21 mouse cellular contexts compared by ENCODE assay signal in genomic region chr13:101305063-101305462, GRCm38 (mm10).
DNase-seq lines count a peak whose midpoint lies in the region; ATAC-seq and TF ChIP-seq lines count a peak whose summit lies in the region.
"Had no signal": no experiment of that assay in that cellular context is flagged by ENCODE, and none has a peak within 500 bp of the region (broad histone marks: within the 10 kb centered on the region; RNA-seq: fewer than 3 reads in every experiment).

No protein-coding gene starts in this region.

- H3K36me3 ChIP-seq in heart, embryonic 11.5 days (ENCODE audit: control insufficient read depth, insufficient read depth, low read length): no peaks in the 10 kb centered on the region
- H3K36me3 ChIP-seq in testis, adult 2 months (ENCODE audit: control insufficient read depth, insufficient read depth, low read length): no peaks in the 10 kb centered on the region
- H3K36me3 ChIP-seq: embryonic facial prominence, embryonic 15.5 days; forebrain, embryonic 10.5 days; heart, embryonic 10.5 days; heart, embryonic 15.5 days had no signal

- no peak overlapping the region for H3K27ac ChIP-seq in heart, embryonic 11.5 days (ENCODE audit: low read depth, low read length)
- H3K27ac ChIP-seq in testis, adult 2 months (ENCODE audit: control insufficient read depth, insufficient read depth, low read depth, low read length): no peak overlapping the region
- H3K27ac ChIP-seq: embryonic facial prominence, embryonic 15.5 days; forebrain, embryonic 10.5 days; heart, embryonic 10.5 days; heart, embryonic 15.5 days had no signal

- no peak for TF ChIP-seq POLR2A in testis, adult 2 months (IDR thresholded peaks at IDR 0.05; ENCODE audit: control insufficient read depth, low read depth, low read length)

- H3K4me3 ChIP-seq in heart, embryonic 11.5 days (ENCODE audit: low read depth, low read length): no peak overlapping the region
- H3K4me3 ChIP-seq in testis, adult 2 months (ENCODE audit: control insufficient read depth, low read depth, low read length): peak overlapping the region; percentile 25
- H3K4me3 ChIP-seq: embryonic facial prominence, embryonic 15.5 days; erythroblast, embryonic 14.5 days; forebrain, embryonic 10.5 days; heart, embryonic 10.5 days; heart, embryonic 15.5 days had no signal

- no peak overlapping the region for H3K4me2 ChIP-seq in heart, embryonic 11.5 days
- H3K4me2 ChIP-seq: embryonic facial prominence, embryonic 15.5 days; heart, embryonic 15.5 days had no signal

- peak; percentile 89 for DNase-seq in heart, adult 11 months
- DNase-seq in testis, postnatal 10 days (ENCODE audit: low spot score): no peak
- DNase-seq in skeletal muscle tissue, adult 2 months (ENCODE audit: low read depth, low spot score): peak; percentile 58
- DNase-seq in spleen, adult 18-20 months: no peak
- DNase-seq in urinary bladder, postnatal 4 days (ENCODE audit: low spot score in 2 of 2): no peak
- DNase-seq: adrenal gland, adult 2 months; adrenal gland, postnatal 25 days; cerebellum, adult 2 months; cerebellum, postnatal 10 days; gastrocnemius, postnatal 10 days; heart, postnatal 14 days had no signal

- no peaks in the 10 kb centered on the region for H3K9me3 ChIP-seq in heart, embryonic 11.5 days (replicated peaks; ENCODE audit: control insufficient read depth, low read length)
- H3K9me3 ChIP-seq: embryonic facial prominence, embryonic 15.5 days; forebrain, embryonic 10.5 days; heart, embryonic 10.5 days; heart, embryonic 15.5 days had no signal

- TF ChIP-seq CTCF in testis, adult 2 months (IDR thresholded peaks at IDR 0.05; ENCODE audit: control insufficient read depth, insufficient read depth, insufficient replicate concordance, low read depth, low read length): no peak

- H3K9ac ChIP-seq in heart, embryonic 11.5 days (ENCODE audit: low read depth, low read length): no peak overlapping the region
- H3K9ac ChIP-seq: embryonic facial prominence, embryonic 15.5 days; heart, embryonic 15.5 days had no signal

- WGBS in heart, embryonic 11.5 days (ENCODE audit: insufficient replicate concordance): 72% methylated on average over 6 of the region's 6 CpGs

- no peaks in the 10 kb centered on the region for H3K27me3 ChIP-seq in heart, embryonic 11.5 days (ENCODE audit: control insufficient read depth, insufficient read depth, low read length)
- no peaks in the 10 kb centered on the region for H3K27me3 ChIP-seq in testis, adult 2 months (ENCODE audit: control insufficient read depth, insufficient read depth, low read length)
- H3K27me3 ChIP-seq: CH12.LX; embryonic facial prominence, embryonic 15.5 days; heart, embryonic 15.5 days had no signal

- no peak for ATAC-seq in heart, embryonic 11.5 days (replicated peaks; ENCODE audit: insufficient number of reproducible peaks, low FRiP score, low TSS enrichment)
- ATAC-seq: forebrain, embryonic 14.5 days; intestine, embryonic 16.5 days had no signal

- H3K4me1 ChIP-seq in heart, embryonic 11.5 days (ENCODE audit: control insufficient read depth, insufficient read depth, low read length): no peaks in the 10 kb centered on the region
- no peaks in the 10 kb centered on the region for H3K4me1 ChIP-seq in testis, adult 2 months (ENCODE audit: control insufficient read depth, insufficient read depth, low read length)
- H3K4me1 ChIP-seq: embryonic facial prominence, embryonic 15.5 days; heart, embryonic 10.5 days; heart, embryonic 15.5 days had no signal

Comparison
In these comparisons a context has a peak if more than half of its experiments do, and no peak if none do; other contexts are left out.
1. DNase-seq: peak in heart, adult 11 months (single experiment) and skeletal muscle tissue, adult 2 months (single experiment); none in testis, postnatal 10 days (single experiment), spleen, adult 18-20 months (0 of 2) and urinary bladder, postnatal 4 days (0 of 2).